In genomic region chr7:141569283-141569803, GRCm38 (mm10) we compare ENCODE assay signal across 22 mouse cellular contexts. TPM values are rescaled to one million over a fixed set of nuclear protein-coding genes. Genes with fewer than 3 reads are reported as not detected.
A peak's percentile ranks its signal among the peaks of the same experiment; 100 is the strongest.
DNase-seq lines count a peak whose midpoint lies in the region; ATAC-seq and TF ChIP-seq lines count a peak whose summit lies in the region.
"Had no signal": no experiment of that assay in that cellular context is flagged by ENCODE, and none has a peak within 500 bp of the region (broad histone marks: within the 10 kb centered on the region; RNA-seq: fewer than 3 reads in every experiment).

No protein-coding gene starts in this region.

- no peak for ATAC-seq in kidney, embryonic 15.5 days (replicated peaks; ENCODE audit: low FRiP score)
- no peak for ATAC-seq in lung, postnatal 0 days
- peak; percentile 54 for ATAC-seq in intestine, embryonic 16.5 days
- ATAC-seq: activated CD4-positive, CD25-positive, alpha-beta regulatory T cell, adult 4 months; forebrain, postnatal 0 days had no signal

- no peak overlapping the region for H3K4me3 ChIP-seq in kidney, embryonic 15.5 days (replicated peaks)
- H3K4me3 ChIP-seq in lung, postnatal 0 days (ENCODE audit: low read depth, low read length): no peak overlapping the region
- no peak overlapping the region for H3K4me3 ChIP-seq in intestine, embryonic 16.5 days (ENCODE audit: low read length)
- no peak overlapping the region for H3K4me3 ChIP-seq in small intestine, adult 2 months (ENCODE audit: low read depth, low read length)
- H3K4me3 ChIP-seq: embryonic facial prominence, embryonic 12.5 days; limb, embryonic 12.5 days had no signal

- TF ChIP-seq CTCF in lung, postnatal 0 days (IDR thresholded peaks at IDR 0.05): no peak
- no peak for TF ChIP-seq CTCF in small intestine, adult 2 months (IDR thresholded peaks at IDR 0.05; ENCODE audit: extremely low read depth, insufficient read length, insufficient replicate concordance, low read depth, low read length)

- 0 out of 2 replicates have a peak overlapping the region, but pooled peaks have one; percentile 7 for H3K27ac ChIP-seq in kidney, embryonic 15.5 days
- H3K27ac ChIP-seq in lung, postnatal 0 days (ENCODE audit: low read length): peak overlapping the region; percentile 9; the same call in 1 of the 2 replicates
- H3K27ac ChIP-seq in intestine, embryonic 16.5 days (ENCODE audit: low read length): peak overlapping the region; percentile 53
- H3K27ac ChIP-seq in small intestine, adult 2 months (ENCODE audit: insufficient read depth, low read depth, low read length): 0 out of 2 replicates have a peak overlapping the region, but pooled peaks have one; percentile 13
- H3K27ac ChIP-seq: embryonic facial prominence, embryonic 12.5 days; limb, embryonic 12.5 days had no signal

- peaks cover 9% of the 10 kb centered on the region; the same call in 1 of the 2 replicates for H3K36me3 ChIP-seq in kidney, embryonic 15.5 days
- no peaks in the 10 kb centered on the region for H3K36me3 ChIP-seq in lung, postnatal 0 days (ENCODE audit: insufficient read depth, low read length)
- no peaks in the 10 kb centered on the region for H3K36me3 ChIP-seq in intestine, embryonic 16.5 days (ENCODE audit: control insufficient read depth, insufficient read depth, low read length)
- H3K36me3 ChIP-seq in small intestine, adult 2 months (ENCODE audit: control insufficient read depth, insufficient read depth, low read length): peaks cover 1% of the 10 kb centered on the region; the same call in 1 of the 2 replicates

- DNase-seq in kidney, postnatal 36 days: no peak
- DNase-seq in lung, postnatal 0 days (ENCODE audit: low spot score): no peak
- no peak for DNase-seq in lung, postnatal 10 days
- DNase-seq in right cerebral cortex, postnatal 25 days: no peak
- DNase-seq in natural killer cell, adult 2 months (ENCODE audit: low spot score in 2 of 2): no peak
- DNase-seq: adrenal gland, postnatal 10 days; B cell, adult 2 months; cerebellum, adult 9-11 months; forebrain, postnatal 0 days; gastrocnemius, postnatal 36 days; kidney, postnatal 10 days; layer of hippocampus, adult 9-11 months; lung, embryonic 14.5 days; retina, postnatal 1 day; thymus, adult 2 months had no signal

- no peaks in the 10 kb centered on the region for H3K27me3 ChIP-seq in kidney, embryonic 15.5 days
- no peaks in the 10 kb centered on the region for H3K27me3 ChIP-seq in lung, postnatal 0 days (replicated peaks; ENCODE audit: insufficient read depth, low read length)
- no peaks in the 10 kb centered on the region for H3K27me3 ChIP-seq in intestine, embryonic 16.5 days (replicated peaks; ENCODE audit: control insufficient read depth, insufficient read depth, low read length)
- H3K27me3 ChIP-seq in small intestine, adult 2 months (ENCODE audit: control insufficient read depth, insufficient read depth, low read length): no peaks in the 10 kb centered on the region
- H3K27me3 ChIP-seq: embryonic facial prominence, embryonic 12.5 days; limb, embryonic 12.5 days had no signal

- 72% methylated on average over 9 of the region's 9 CpGs for WGBS in kidney, embryonic 15.5 days
- 74% methylated on average over 9 of the region's 9 CpGs for WGBS in lung, postnatal 0 days
- 60% methylated on average over 9 of the region's 9 CpGs for WGBS in intestine, embryonic 16.5 days
- 57% methylated on average over 9 of the region's 9 CpGs for WGBS in small intestine, adult 2 months

- no peaks in the 10 kb centered on the region for H3K9me3 ChIP-seq in kidney, embryonic 15.5 days (replicated peaks)
- no peaks in the 10 kb centered on the region for H3K9me3 ChIP-seq in lung, postnatal 0 days (ENCODE audit: low read length)
- H3K9me3 ChIP-seq in intestine, embryonic 16.5 days (ENCODE audit: control insufficient read depth, low read length): no peaks in the 10 kb centered on the region
- H3K9me3 ChIP-seq: embryonic facial prominence, embryonic 12.5 days; limb, embryonic 12.5 days had no signal

- H3K4me2 ChIP-seq in kidney, embryonic 15.5 days: no peak overlapping the region
- no peak overlapping the region for H3K4me2 ChIP-seq in lung, postnatal 0 days (replicated peaks; ENCODE audit: low read depth, low read length)
- H3K4me2 ChIP-seq in intestine, embryonic 16.5 days (ENCODE audit: low read depth, low read length): no peak overlapping the region; the same call in 1 of the 2 replicates
- H3K4me2 ChIP-seq: embryonic facial prominence, embryonic 12.5 days; limb, embryonic 12.5 days; lung, embryonic 14.5 days; midbrain, embryonic 11.5 days had no signal

- no peak overlapping the region for H3K9ac ChIP-seq in kidney, embryonic 15.5 days
- H3K9ac ChIP-seq in lung, postnatal 0 days (replicated peaks; ENCODE audit: low read depth): no peak overlapping the region
- H3K9ac ChIP-seq in intestine, embryonic 16.5 days (ENCODE audit: low read depth, low read length): no peak overlapping the region
- H3K9ac ChIP-seq: embryonic facial prominence, embryonic 12.5 days; forebrain, postnatal 0 days; limb, embryonic 12.5 days; lung, embryonic 14.5 days had no signal

- TF ChIP-seq EP300 in lung, postnatal 0 days (IDR thresholded peaks at IDR 0.05): no peak

- peaks cover 41% of the 10 kb centered on the region for H3K4me1 ChIP-seq in kidney, embryonic 15.5 days
- H3K4me1 ChIP-seq in lung, postnatal 0 days (ENCODE audit: insufficient read depth, low read depth, low read length): peaks cover 9% of the 10 kb centered on the region; the same call in 1 of the 2 replicates
- peaks cover 18% of the 10 kb centered on the region for H3K4me1 ChIP-seq in intestine, embryonic 16.5 days (ENCODE audit: control insufficient read depth, insufficient read depth, low read length)
- H3K4me1 ChIP-seq in small intestine, adult 2 months (ENCODE audit: control insufficient read depth, insufficient read depth, insufficient read length, low read length): peaks cover 15% of the 10 kb centered on the region; the same call in 1 of the 2 replicates

- TF ChIP-seq POLR2A in small intestine, adult 2 months (IDR thresholded peaks at IDR 0.05; ENCODE audit: low read depth, low read length): no peak

RNA-seq across cellular contexts. Expression of gene Ap2a2, which starts 7.4 kb away (rescaled TPM):
- polyA plus RNA-seq in kidney, embryonic 15.5 days (2015; fragmentation: Nextera tagmentation; extraction: Ambion mirVana): 77.9 and 87.8 TPM in 2 replicates
- 42.6 and 45.5 TPM in 2 replicates for polyA plus RNA-seq in lung, postnatal 0 days (2015; fragmentation: Nextera tagmentation; extraction: Ambion mirVana)
- polyA plus RNA-seq in intestine, embryonic 16.5 days (2015; fragmentation: Nextera tagmentation; extraction: Ambion mirVana): 89.4 and 103 TPM in 2 replicates
- 49.6 and 109 TPM in 2 replicates for polyA plus RNA-seq in small intestine, adult 2 months (2012; rRNA removed)

RNA-seq across cellular contexts. Expression of gene Chid1, which starts 29.7 kb away (rescaled TPM):
- polyA plus RNA-seq in kidney, embryonic 15.5 days (2015; fragmentation: Nextera tagmentation; extraction: Ambion mirVana): 39.7 and 45.0 TPM in 2 replicates
- polyA plus RNA-seq in lung, postnatal 0 days (2015; fragmentation: Nextera tagmentation; extraction: Ambion mirVana): 15.6 and 20.2 TPM in 2 replicates
- polyA plus RNA-seq in intestine, embryonic 16.5 days (2015; fragmentation: Nextera tagmentation; extraction: Ambion mirVana): 69.8 and 76.5 TPM in 2 replicates
- polyA plus RNA-seq in small intestine, adult 2 months (2012; rRNA removed): 21.5 and 30.7 TPM in 2 replicates
